Mouse (Mus musculus) gastrocnemius, postnatal 14 days (tissue): Measurements from ENCODE around the gene Wdr35. TPM values are rescaled to one million over a fixed set of nuclear protein-coding genes. Genes with fewer than 3 reads are reported as not detected.

ENCODE experiments used
- DNase-seq: peaks from one replicate; pipeline ENCODE4 v3.0.0; 2021; ENCODE audit warnings: mixed read lengths
- intact Hi-C: fragments of 180-260 bp; cut with DNase I; formaldehyde crosslinking; loops from one replicate; pipeline ENCODE4 v1.15.1; 2025; ENCODE audit warnings: low total_unique reads
- total RNA-seq, 2 experiments: library from RNA; stranded (reverse); gene quantifications; 2 replicates each; pipeline ENCODE4 v1.2.3; 2021

Gene Wdr35
- total RNA-seq, 2 experiments from 2014 or later: 11.4 to 14.4 TPM

DNA sequence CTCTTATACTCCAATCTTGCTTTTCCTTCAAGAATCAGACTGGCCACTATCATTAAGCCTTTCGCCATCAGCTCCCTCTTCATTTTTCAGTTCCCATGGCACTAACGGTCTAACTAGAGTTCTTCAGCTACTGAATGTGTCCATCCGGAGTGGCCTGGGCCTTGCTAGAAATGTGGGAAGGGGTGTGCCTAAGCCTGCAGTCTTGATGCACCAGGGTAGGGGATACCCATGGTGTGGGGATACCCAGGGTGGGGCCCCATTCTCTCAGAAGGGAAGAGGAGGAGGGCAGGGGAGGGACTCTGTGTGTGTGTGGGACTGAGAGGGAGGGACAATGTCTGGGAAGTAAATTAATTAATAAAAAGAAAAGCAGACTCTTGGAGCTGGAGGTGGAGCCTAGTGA, 69.1 kb downstream of the Wdr35 start:
- intact Hi-C loops: no loop called here

DNA sequence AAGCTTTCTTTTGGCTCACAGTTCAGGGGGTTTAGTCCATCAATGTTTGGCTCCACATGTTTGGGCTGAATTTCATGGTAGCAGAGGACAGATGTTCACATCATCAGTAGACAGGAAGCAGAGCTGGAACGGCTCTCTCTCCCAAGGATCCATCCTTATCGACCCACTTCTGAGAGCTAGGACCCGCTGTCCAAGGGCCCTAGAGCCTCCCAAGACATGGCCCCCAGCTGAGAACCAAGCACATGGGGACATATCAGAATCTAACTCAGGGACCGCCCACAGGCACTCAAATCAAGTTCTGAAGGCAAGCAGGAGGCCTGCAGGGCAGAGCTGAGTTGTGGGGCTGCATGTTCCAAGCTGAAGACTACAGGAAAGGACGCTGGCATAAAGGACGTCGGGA, 71.0 kb downstream of the Wdr35 start:
- intact Hi-C loops: no loop called here
- DNase-seq: no peak

More for the DNA sequence above, 69.1 kb downstream of the Wdr35 start:
- no peak for DNase-seq

DNA sequence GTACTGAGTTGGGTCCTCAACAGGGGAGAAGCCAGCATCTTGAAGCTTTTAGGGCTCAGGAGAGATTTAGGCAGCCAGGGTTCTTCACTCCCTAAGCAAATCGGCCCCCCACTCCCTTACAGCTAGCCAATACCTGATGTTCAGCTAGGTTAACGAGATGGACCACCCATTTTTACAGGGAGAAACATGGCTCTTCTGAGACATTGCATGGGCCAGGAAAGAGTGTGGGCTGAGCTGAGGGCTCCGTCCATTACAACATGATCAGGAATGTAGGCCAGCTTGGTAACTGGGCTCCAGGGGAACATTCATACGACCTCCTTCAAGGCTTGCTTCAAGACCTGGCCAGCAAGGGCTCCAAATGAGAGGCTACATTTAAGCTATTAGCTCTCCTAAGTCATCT, 73.0 kb downstream of the Wdr35 start:
- intact Hi-C loops: no loop called here
- DNase-seq: no peak

DNA sequence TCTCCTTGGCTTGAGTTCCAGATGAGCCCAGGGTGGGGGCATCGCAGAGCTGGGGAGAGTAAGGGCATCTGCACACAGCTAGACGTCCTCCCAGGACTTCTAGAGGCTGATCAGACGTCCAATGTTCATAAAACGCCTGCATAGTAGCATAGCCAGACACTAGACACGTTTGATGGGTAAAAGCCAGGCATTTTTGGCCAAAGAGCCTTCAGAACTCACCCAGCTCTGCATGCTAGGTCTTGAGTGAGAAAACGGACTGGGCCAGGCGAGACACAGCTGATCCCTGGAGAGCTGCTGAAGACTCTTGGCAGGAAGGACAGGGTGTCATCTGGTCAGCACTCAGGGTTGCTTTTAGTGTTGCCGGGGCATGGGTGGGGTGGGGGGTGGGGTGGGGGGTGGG, 74.4 kb downstream of the Wdr35 start:
- DNase-seq: no peak
- intact Hi-C loops: no loop called here

DNA sequence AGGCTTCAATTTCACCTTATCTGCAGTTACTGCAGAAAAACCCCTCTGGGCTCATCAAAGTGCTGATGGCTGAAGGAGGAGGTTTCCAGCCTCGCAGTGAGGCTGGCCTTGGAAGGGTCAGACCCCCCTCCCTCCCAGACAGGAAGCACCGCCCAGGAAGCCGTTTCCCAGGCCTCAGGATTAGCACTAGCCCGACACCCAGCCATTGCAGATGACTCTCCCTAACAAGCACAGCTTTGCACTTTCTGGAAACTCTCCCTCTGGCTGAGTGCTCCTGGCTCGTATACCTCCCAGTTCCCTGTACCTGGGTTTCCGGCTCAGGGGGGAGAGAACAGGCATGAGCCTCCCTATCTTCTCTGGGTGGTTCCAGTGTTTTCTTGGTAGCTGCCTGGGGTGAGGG, 77.1 kb downstream of the Wdr35 start:
- no peak for DNase-seq

DNA sequence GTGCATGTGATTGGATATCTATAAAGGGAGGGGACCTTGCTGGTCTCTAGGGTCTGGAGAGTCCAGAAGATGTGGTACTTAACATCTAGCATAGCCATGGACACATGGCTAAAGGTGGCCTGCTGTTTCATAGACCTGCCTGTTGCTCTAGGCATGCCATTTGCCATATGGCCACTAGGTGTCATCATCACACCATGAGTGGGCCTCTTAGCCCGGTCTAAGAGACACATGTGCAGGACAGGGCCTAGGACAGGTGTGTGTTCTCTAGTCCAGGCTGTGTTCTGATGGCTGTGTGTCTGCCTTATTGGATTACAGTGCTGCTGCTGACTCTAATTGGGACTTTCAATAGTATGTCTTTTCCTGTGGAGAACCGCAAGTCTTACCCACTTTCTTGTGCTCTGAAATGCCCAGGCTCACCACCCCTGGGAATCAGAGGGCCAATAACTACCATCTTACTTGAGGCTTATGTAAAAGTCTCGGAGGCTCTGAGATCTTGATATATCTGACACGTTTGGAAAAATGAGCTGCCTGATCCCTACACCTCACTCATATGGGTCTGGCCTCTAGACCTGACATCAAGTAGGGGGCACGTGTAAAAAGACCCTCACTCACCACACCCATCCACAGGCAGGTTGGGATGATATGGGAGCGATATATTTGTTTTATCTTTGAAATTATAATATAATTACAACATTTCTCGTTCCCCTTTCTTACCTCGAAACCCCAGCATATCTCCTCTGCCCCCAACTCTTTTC, 78.6 kb downstream of the Wdr35 start:
- intact Hi-C loops: loop anchor here (5.0 to 10.0 kb wide), 6 partner anchors 115 to 1533 kb away; no protein-coding TSS in a partner anchor
- DNase-seq: peak; percentile 78

More for the DNA sequence above, 77.1 kb downstream of the Wdr35 start:
- intact Hi-C loops: loop anchor here (5.0 to 10.0 kb wide), 6 partner anchors 116 to 1534 kb away; no protein-coding TSS in a partner anchor

DNA sequence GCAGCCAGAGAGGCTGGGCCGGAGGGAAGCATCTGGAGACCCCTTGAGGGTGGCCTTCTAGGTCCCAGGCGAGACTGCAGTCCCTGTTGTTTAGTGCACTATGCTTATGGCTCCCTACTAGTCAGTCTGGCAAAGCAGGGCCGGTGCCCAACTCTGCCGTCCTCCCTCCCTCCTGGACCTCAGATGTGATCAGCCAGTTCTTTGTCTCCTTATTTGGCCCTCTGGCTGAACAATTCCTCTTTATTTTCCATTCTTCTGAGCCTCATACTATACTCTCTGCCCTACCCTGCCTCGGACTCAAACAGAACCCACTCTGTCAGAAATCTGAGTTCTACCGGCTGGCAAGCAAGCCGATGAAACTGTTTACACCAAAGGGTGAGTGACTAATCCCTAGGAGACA, 79.7 kb downstream of the Wdr35 start:
- DNase-seq: no peak
- intact Hi-C loops: loop anchor here (5.0 to 10.0 kb wide), 6 partner anchors 114 to 1531 kb away; no protein-coding TSS in a partner anchor

DNA sequence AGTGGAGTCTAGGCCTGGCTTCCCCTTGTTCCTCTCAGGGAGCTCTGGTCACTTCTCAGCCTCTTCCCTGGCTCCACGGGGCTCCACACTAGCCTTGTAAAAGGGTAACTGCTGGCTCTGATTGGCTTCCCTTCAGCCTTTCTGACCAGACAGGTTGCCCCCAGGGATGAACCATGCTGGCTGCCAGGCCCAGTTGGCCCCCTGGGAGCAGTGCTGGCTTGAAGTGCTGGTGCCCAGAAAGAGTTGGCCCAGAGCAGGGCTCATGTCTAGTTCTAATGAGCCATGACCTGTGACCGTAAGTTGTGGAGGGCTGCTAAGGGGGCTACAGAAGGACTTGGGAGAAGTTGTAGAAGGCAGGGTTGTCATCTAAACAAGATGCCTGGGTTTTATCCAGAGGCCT, 80.3 kb downstream of the Wdr35 start:
- intact Hi-C loops: loop anchor here (5.0 to 10.0 kb wide), 6 partner anchors 113 to 1531 kb away; no protein-coding TSS in a partner anchor
- DNase-seq: no peak

DNA sequence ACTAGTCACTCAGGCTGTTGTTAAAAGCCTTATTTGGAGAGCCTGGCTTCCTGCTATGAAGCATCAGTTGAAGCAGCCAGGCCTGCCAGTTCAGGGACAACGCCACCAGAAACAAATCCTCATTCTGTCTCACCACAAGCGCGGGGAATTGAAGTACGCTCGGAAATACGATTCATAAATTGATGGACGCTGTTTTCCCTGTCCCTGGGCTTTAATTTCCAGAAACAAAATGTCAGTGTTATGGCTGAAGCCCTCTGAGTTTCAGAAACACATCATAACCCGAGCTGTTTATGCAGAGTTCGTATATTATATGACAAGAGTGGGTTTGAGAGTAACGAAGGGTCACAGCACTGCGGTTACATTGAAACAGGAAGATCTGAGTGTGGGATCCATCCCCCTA, 81.6 kb downstream of the Wdr35 start:
- DNase-seq: no peak
- intact Hi-C loops: loop anchor here (10.0 kb wide), 3 partner anchors 760 to 1530 kb away; no protein-coding TSS in a partner anchor

DNA sequence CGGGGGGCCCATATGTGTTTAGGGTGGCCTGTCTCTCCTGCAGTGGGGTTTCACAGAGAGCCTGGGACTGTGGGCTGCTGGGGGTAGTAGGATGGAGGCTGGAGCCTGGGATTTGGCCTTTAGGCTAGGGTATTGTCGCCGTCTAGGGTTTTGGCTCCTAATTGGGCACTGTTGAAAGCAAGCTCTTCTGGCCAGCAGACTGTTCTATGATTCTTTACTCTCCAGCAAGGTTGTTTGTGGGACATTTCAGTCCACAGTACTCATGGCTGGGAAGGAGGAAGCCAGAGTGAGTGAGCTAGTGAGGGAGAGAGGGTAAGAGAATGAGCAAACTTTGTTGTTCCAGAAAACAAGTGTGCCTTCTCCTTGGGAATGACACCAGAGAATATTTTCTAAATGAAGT, 85.8 kb downstream of the Wdr35 start:
- intact Hi-C loops: loop anchor here (10.0 kb wide), 3 partner anchors 755 to 1525 kb away; no protein-coding TSS in a partner anchor
- DNase-seq: no peak

DNA sequence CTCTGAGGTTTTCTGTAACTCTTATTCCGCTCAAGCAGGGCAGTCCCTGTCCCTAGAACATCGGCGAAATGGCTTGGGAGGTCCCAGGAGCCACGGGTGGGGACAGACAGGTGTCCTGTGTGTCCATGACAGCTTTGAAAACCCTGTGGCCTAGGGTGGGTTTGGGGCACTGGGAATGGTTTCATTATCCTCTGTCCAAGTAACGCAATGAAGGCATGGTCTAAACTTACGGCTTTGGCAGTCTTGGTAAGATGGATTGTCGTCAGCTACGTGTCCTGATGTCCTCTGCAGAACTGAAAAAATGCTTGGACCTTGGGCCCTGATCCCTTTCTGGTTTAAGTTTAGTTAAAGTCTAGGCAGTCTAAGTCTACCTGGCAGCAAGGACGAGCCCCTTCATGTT, 86.3 kb downstream of the Wdr35 start:
- intact Hi-C loops: loop anchor here (10.0 kb wide), 3 partner anchors 755 to 1525 kb away; no protein-coding TSS in a partner anchor
- DNase-seq: no peak

DNA sequence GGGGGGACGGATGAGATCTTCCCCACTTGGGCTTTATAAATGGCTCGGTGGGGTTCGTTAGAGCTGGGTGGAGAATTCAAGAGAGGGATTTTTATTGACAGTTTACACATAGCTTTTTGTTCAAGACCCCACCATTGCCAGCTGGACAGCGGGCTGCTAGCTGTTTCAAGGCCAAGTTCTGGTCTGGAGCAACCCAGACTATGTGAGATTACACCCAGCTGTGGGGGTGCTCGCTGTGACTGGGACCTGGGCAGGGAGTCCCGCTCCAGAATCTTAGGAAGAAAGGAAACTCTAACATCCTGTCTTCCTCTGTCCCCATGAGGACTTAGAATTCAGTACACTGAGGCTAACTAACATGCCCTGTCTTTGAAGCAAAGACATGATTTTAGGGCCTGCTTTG, 89.9 kb downstream of the Wdr35 start:
- no peak for DNase-seq
- intact Hi-C loops: no loop called here

DNA sequence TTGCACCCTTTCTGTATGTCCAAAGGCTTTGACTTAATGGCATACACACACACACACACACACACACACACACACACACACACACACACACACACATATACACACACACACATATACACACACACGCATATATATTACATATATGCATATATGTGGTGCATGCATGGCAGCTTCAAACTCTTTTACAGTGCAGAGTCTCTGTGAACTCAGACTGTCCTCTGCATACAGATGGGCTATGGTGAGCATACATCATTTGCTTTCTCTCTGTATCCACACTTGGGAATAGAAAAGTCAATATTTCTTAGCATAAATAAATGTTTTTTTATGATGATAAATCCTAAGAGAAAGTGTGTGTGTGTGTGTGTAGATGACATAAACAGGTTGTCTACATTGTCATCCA, 97.4 kb downstream of the Wdr35 start:
- DNase-seq: no peak
- intact Hi-C loops: no loop called here

DNA sequence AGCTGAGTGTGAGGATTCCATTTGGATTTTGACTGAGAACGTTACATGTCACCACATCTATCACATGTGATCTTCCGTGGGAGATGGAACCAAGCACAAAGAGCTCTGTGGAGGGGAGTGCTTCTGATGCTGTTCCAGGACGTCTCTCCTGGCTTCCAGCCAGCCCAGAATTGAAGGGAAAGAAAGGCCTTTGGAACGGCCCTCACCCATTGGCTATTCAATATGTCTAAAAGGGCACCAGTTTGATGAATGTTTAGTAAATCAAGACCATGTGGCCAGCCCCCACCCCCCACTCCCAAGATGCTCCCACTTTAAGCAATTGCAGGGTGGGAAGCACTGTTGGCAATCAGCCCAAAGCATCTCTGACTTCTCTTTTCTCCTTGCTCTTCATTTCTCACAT, 97.8 kb downstream of the Wdr35 start:
- intact Hi-C loops: no loop called here
- DNase-seq: no peak

DNA sequence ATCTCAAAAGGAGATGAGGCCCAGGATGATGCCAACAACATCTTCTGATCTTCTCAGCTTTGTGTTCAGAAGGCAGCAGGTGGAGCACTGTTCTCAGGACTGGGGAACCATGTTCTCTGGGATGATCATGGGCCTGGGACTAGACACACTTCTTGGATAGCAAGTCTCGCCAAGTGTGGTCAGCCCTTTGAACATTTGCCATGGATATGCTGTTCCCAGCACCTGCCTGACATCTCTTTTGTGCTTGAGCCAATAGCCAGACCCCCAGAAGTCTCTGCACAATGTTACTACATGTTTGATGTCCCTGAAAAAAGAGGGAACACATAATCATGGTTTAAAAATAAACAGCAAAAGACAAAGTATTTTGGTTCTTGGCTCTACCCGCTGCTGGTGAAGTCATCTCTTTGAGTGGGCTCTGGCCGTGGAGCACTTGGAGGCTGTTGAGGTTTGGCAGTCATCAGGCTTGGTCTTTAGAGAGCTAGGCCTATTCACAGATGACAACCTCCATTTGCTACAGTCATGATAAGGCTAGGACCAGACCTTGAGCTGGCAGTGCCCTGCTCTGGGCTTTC, 103.9 kb downstream of the Wdr35 start:
- intact Hi-C loops: no loop called here
- DNase-seq: peak; percentile 23

Other genes starting within 250 kb of the Wdr35 start
- gene Sdc1, start 202.6 kb upstream of the Wdr35 start, total RNA-seq: 10 to 100 TPM in 1 of 2 experiments, 1 to 10 TPM in 1; 8.3 to 11.2 TPM
- 100 to 1,000 TPM; 303 to 334 TPM for gene Laptm4a, start 52.2 kb upstream of the Wdr35 start, total RNA-seq
- gene Matn3, start 26.0 kb upstream of the Wdr35 start, total RNA-seq: under 1 TPM; 0.64 to 0.70 TPM
- 10 to 100 TPM; 14.5 to 16.7 TPM for gene Ttc32, start 56.1 kb downstream of the Wdr35 start, total RNA-seq